Mouse (Mus musculus): ENCODE data around the gene Grin2d. TPM values are rescaled to one million over a fixed set of nuclear protein-coding genes. Genes with fewer than 3 reads are reported as not detected.

Gene Grin2d
- polyA plus RNA-seq, 1 experiment, result 0.02 TPM

- no peak for TF ChIP-seq GATA1 (IDR thresholded peaks at IDR 0.05; ENCODE audit: low read length)
Observed at GRCm38 (mm10) chr7:45833148-45833790, 44.9 kb downstream of the Grin2d start.

- no peak for TF ChIP-seq GATA1 (IDR thresholded peaks at IDR 0.05; ENCODE audit: low read length)
Observed at GRCm38 (mm10) chr7:45832428-45832827, 45.8 kb downstream of the Grin2d start.

DNA sequence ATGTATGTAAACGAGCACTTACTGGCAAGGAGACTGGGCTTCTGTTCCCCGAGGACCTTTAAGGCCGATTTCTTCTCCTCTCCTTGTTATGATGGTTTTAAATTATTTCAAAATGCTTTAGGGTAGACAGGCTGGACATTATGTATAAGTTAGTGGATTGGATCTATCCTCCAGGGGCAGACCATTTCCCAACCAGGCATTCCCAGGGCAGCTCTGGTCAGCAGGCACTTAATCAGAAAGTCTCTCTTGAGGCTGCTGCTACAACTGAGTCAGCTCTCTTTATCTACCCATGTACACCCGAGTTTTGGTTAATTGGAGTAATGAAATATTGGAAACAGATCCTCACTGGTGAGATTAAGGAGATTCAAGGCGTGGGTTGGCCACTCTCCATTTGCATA, 47.1 kb downstream of the Grin2d start:
- TF ChIP-seq GATA1 (IDR thresholded peaks at IDR 0.05; ENCODE audit: low read length), result no peak

DNA sequence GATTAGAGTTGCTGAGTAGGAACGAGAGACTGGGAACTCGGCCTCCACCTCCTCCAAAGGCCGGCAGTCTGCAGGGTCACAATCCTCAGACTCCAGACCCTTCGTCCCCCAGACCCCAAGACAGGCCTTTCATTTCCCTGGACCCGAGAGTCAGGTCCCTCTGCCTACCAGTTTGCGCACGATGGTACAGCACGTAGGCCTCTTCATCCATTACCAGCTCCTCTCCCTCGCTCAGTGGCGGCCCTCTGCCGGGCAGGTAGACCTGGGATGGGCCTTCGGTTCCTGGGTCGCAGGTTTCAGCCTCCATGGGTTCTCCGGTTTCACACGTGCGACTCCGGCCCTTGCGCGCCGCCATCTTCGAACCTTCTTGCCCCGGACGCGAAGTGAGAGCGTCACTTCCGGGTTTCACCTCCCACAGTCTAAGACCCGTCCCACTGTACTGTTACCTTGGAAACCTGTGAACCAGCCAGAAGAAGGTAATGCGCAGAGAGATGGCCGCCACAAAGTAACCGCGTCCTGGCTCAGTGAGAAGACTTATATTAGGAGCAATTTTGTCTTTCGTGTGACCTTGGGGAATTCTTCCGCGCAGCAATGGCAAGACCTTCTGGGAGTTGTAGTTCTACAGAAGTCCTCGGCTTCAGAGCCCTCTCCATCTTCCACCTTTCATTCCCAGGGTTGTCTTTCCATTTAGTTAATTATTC, 47.6 kb downstream of the Grin2d start, which contains the start of gene Grwd1:
Gene Grwd1 (minus strand): TSS at position 518 of the 701 bp plus-strand sequence.
- TF ChIP-seq GATA1 (IDR thresholded peaks at IDR 0.05; ENCODE audit: low read length), result no peak

GRCm38 (mm10) chr7:45826631-45827030, 51.5 kb downstream of the Grin2d start:
- TF ChIP-seq GATA1 (IDR thresholded peaks at IDR 0.05; ENCODE audit: low read length), result no peak

- TF ChIP-seq GATA1 (IDR thresholded peaks at IDR 0.05; ENCODE audit: low read length), result no peak
Observed at GRCm38 (mm10) chr7:45824598-45824997, 53.6 kb downstream of the Grin2d start, which contains the start of gene Kcnj14. Gene Kcnj14, minus strand, starts transcription at chr7:45824782.

- no peak for TF ChIP-seq GATA1 (IDR thresholded peaks at IDR 0.05; ENCODE audit: low read length)
Observed at GRCm38 (mm10) chr7:45820913-45821312, 57.3 kb downstream of the Grin2d start.

GRCm38 (mm10) chr7:45819843-45820242, 58.3 kb downstream of the Grin2d start:
- no peak for TF ChIP-seq GATA1 (IDR thresholded peaks at IDR 0.05; ENCODE audit: low read length)

DNA sequence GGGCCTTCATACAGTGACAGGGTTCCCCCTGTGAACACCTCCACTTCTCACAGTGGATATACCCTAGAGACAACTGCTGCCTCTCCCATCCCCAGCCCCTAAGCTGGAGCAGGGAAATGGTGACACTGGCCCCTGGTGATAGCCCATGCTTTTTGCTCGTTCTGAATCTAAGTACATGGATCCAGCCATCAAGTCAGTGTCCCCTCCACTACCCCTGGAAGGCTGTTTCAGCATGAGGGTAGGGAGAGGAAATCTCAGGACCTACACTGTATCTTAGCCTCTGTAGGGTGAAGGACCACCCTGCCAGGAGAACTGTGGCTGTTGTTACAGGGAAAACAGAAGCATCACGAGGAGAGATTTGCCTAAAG, 62.2 kb downstream of the Grin2d start:
- no peak for TF ChIP-seq GATA1 (IDR thresholded peaks at IDR 0.05; ENCODE audit: low read length)

DNA sequence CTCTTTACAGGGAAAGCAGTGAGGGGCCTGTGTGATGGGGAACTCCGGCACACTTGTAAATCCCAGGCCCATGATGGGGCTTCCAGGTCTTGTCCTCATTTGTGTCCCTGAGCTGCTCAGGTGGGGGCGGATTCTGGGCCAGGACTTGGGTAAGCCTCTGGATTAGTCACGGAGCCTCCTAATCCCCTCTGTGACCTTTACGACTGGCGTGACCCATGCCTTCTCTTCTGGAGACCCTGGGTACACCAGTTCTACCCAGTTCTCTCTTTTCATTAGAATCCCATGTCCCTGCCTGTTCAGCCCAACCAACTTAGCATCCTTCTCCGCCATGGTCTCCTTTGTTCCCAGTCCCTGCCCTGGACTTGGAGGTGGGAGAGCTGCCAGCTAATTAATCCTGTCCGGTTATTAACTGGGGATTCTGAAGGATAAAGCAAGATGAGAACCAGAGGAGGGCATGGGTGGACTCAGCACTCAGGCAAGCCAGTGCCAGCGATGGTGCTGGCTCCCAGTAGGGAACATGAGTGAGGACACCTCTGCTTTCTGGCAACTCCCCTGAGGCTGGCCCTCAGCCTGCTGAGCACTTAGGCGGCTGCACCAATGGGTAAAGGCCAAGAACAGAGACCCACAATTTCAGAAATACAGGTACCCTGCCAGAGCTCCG, 62.7 kb downstream of the Grin2d start:
- no peak for TF ChIP-seq GATA1 (IDR thresholded peaks at IDR 0.05; ENCODE audit: low read length)

DNA sequence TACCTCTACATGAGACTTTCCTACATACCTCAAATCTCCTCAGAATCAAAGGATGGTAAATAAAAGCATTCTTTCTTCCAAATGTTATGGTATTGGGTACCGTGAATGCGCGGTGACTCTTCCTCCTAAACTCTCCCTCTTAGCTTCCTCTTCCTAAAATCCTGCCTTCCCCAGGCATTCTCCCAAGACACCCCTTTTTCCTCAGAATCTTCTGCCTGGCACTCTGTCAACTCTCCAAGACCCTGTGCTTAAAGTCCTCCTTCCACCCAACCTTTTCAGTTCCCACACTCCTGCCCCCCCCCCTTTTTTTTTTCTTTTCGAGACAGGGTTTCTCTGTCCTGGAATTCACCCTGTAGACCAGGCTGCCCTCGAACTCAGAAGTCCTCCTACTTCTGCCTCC, 63.3 kb downstream of the Grin2d start:
- no peak for TF ChIP-seq GATA1 (IDR thresholded peaks at IDR 0.05; ENCODE audit: low read length)

DNA sequence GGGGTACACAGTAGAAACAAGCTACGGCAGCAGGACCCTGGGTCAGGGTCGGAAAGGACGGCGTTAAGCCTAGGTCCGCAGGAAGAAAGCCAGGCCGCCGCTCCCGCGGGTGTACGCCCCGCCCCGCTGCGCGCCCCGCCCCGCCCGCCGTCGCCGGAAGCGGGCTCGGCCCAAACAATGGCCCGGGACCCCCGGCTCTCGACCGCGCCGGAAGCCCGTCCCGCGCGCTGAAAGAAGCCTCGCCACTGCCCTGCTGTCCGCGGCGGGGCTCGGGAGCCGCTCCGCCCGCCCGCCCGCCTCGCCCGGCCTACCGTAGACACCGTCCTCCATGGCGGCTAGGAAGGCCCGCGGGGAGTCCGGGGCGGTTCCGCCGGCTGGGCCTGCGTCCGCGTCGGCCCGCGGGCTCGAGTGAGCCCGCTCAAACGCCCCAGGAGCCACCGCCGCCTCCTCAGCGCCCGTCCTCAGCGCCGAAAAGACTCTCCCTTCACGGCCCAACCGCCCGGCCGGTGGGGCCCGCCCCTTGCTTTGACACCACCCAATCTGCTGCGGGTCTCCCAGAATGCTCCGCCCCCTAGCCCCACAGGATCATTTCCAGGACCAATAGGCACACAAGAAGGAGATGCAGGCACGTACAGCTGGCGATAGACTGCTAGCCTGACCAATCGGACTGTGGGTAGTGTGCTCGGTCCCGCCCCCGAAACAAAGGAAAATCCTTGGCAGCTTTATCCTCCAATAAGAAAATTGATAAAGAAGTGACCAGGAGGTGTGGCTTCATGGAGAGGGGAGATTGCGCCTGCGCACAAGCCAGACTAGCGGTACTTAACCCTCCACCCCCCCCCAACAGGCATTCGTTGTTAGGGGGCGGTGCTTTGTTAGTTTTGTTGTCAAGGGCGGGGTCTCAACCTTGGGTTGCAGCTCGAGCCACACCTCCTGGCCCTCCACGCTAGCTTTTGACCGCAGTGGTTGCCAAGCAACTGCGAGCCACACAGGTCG, 64.1 kb downstream of the Grin2d start, which contains the start of gene Cyth2:
Gene Cyth2 (minus strand): TSS at position 795 of the 993 bp plus-strand sequence.
- TF ChIP-seq GATA1 (IDR thresholded peaks at IDR 0.05; ENCODE audit: low read length), result no peak

DNA sequence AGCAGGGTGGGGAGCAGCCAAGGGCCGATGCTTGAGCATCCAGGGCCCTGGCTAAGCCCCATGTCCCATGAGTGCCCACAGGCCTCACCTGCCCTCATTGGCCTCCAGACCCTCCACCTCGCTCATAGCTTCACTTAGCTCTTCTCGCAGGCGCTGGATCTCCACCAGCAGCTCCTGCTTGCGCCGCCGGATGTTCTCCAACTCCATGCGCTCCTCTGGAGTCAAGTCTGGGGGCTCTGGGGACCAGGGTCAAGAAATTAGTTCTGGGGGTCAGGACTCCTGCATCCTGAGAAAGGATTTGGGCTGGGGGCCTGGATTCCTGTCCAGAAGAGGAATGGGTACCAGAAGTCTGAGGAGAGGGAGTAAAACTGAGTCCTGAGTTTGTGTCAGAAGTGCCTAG, 65.3 kb downstream of the Grin2d start:
- no peak for TF ChIP-seq GATA1 (IDR thresholded peaks at IDR 0.05; ENCODE audit: low read length)

DNA sequence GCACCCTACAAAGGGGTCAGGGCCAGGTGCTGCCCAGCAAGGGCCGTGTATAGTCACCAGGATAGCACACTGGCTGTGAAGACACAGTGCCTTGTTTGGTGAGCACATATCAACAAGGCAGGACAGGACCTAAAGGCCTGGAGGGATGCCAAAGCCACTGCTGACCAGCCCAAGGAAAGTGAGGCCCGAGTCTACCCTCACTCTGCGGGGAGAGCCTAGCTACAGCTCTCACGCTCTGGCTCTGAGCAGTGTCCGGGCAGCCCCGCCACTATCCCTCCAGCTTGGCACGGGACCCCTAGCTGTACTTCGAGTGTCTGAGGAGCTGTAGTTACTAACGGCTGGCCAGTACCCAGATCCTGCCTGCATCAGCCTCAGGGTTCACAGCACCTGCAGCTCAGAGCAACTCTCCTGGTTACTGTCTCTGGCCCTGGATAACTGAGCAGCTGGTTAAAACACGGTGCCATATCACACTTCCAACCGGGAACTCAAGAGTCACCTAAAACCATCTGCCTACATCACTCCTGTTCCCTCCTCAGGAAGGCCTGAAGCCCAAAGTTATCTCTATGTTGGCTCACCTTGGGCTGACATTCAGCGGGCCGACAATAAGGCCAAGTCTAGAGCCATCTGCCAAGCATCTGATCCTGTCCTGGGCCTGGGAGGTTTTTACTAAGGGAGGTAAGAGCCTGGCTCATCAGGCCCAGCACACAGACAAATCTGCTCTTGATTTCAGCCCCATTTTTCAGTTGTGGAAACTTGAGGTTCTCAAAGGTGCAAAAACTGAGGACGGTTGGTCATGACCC, 68.7 kb downstream of the Grin2d start:
- TF ChIP-seq GATA1 (IDR thresholded peaks at IDR 0.05; ENCODE audit: low read length), result no peak

All from G1E-ER4 (cell line).